Mouse (Mus musculus): Measurements from ENCODE around the gene Lhfp. TPM values are rescaled to one million over a fixed set of nuclear protein-coding genes. Genes with fewer than 3 reads are reported as not detected.
A peak's percentile ranks its signal among the peaks of the same experiment; 100 is the strongest.
"Not testable (repeated sequence)": the region's sequence is repeated elsewhere in the genome, so short reads cannot be mapped to it uniquely, and the experiment has no call there.

Lhfp gene
- polyA plus RNA-seq, 1 experiment = 48.2 TPM

- DNase-seq (ENCODE audit: low read depth) = peak; percentile 51
- TF ChIP-seq POLR2A (IDR thresholded peaks at IDR 0.05; ENCODE audit: borderline replicate concordance, extremely low read depth, insufficient read depth, insufficient read length, poor library complexity, severe bottlenecking) (no peak), CTCF (IDR thresholded peaks at IDR 0.05; ENCODE audit: borderline replicate concordance, extremely low read depth, insufficient read depth, insufficient read length) (peak; percentile 64; the same call in 1 of the 2 replicates)
These were observed 205.8 kb downstream of the Lhfp start for GRCm38 (mm10) chr3:53247102-53247501.

GRCm38 (mm10) chr3:53248158-53248874 lies 207.0 kb downstream of the Lhfp start:
- TF ChIP-seq CTCF (IDR thresholded peaks at IDR 0.05; ENCODE audit: borderline replicate concordance, extremely low read depth, insufficient read depth, insufficient read length) (no peak), POLR2A (IDR thresholded peaks at IDR 0.05; ENCODE audit: borderline replicate concordance, extremely low read depth, insufficient read depth, insufficient read length, poor library complexity, severe bottlenecking) (no peak)
- peak; percentile 28 for DNase-seq (ENCODE audit: low read depth)

- no peak for DNase-seq (ENCODE audit: low read depth)
- TF ChIP-seq POLR2A (IDR thresholded peaks at IDR 0.05; ENCODE audit: borderline replicate concordance, extremely low read depth, insufficient read depth, insufficient read length, poor library complexity, severe bottlenecking) = no peak
These were observed 211.2 kb downstream of the Lhfp start for GRCm38 (mm10) chr3:53252556-53252955.

GRCm38 (mm10) chr3:53253223-53253832 lies 212.0 kb downstream of the Lhfp start:
- DNase-seq (ENCODE audit: low read depth) = peak; percentile 61
- no peak for TF ChIP-seq POLR2A (IDR thresholded peaks at IDR 0.05; ENCODE audit: borderline replicate concordance, extremely low read depth, insufficient read depth, insufficient read length, poor library complexity, severe bottlenecking)
- no peak for TF ChIP-seq CTCF (IDR thresholded peaks at IDR 0.05; ENCODE audit: borderline replicate concordance, extremely low read depth, insufficient read depth, insufficient read length)

GRCm38 (mm10) chr3:53258657-53259158 lies 217.4 kb downstream of the Lhfp start:
- peak; percentile 38 for DNase-seq (ENCODE audit: low read depth)
- TF ChIP-seq CTCF (IDR thresholded peaks at IDR 0.05; ENCODE audit: borderline replicate concordance, extremely low read depth, insufficient read depth, insufficient read length) (no peak), POLR2A (IDR thresholded peaks at IDR 0.05; ENCODE audit: borderline replicate concordance, extremely low read depth, insufficient read depth, insufficient read length, poor library complexity, severe bottlenecking) (no peak)

GRCm38 (mm10) chr3:53266116-53266515 lies 224.8 kb downstream of the Lhfp start:
- TF ChIP-seq POLR2A (IDR thresholded peaks at IDR 0.05; ENCODE audit: borderline replicate concordance, extremely low read depth, insufficient read depth, insufficient read length, poor library complexity, severe bottlenecking) (no peak), CTCF (IDR thresholded peaks at IDR 0.05; ENCODE audit: borderline replicate concordance, extremely low read depth, insufficient read depth, insufficient read length) (no peak)
- DNase-seq (ENCODE audit: low read depth) = no peak

- DNase-seq (ENCODE audit: low read depth) = peak; percentile 56
- TF ChIP-seq POLR2A (IDR thresholded peaks at IDR 0.05; ENCODE audit: borderline replicate concordance, extremely low read depth, insufficient read depth, insufficient read length, poor library complexity, severe bottlenecking) = no peak
- no peak for TF ChIP-seq CTCF (IDR thresholded peaks at IDR 0.05; ENCODE audit: borderline replicate concordance, extremely low read depth, insufficient read depth, insufficient read length)
These were observed 225.7 kb downstream of the Lhfp start for GRCm38 (mm10) chr3:53267046-53267445.

- TF ChIP-seq CTCF (IDR thresholded peaks at IDR 0.05; ENCODE audit: borderline replicate concordance, extremely low read depth, insufficient read depth, insufficient read length) (no peak), POLR2A (IDR thresholded peaks at IDR 0.05; ENCODE audit: borderline replicate concordance, extremely low read depth, insufficient read depth, insufficient read length, poor library complexity, severe bottlenecking) (no peak)
- DNase-seq (ENCODE audit: low read depth) = no peak
These were observed 231.9 kb downstream of the Lhfp start for GRCm38 (mm10) chr3:53273220-53273619.

- DNase-seq (ENCODE audit: low read depth) = no peak
- no peak for TF ChIP-seq POLR2A (IDR thresholded peaks at IDR 0.05; ENCODE audit: borderline replicate concordance, extremely low read depth, insufficient read depth, insufficient read length, poor library complexity, severe bottlenecking)
These were observed 236.7 kb downstream of the Lhfp start for GRCm38 (mm10) chr3:53277993-53278392.

- not testable (repeated sequence) for DNase-seq (ENCODE audit: low read depth)
These were observed 240.7 kb downstream of the Lhfp start for GRCm38 (mm10) chr3:53282005-53282404.

- TF ChIP-seq POLR2A (IDR thresholded peaks at IDR 0.05; ENCODE audit: borderline replicate concordance, extremely low read depth, insufficient read depth, insufficient read length, poor library complexity, severe bottlenecking) = no peak
- no peak for TF ChIP-seq CTCF (IDR thresholded peaks at IDR 0.05; ENCODE audit: borderline replicate concordance, extremely low read depth, insufficient read depth, insufficient read length)
- no peak for DNase-seq (ENCODE audit: low read depth)
These were observed 242.7 kb downstream of the Lhfp start for GRCm38 (mm10) chr3:53284023-53284422.

GRCm38 (mm10) chr3:53284471-53285177 lies 243.3 kb downstream of the Lhfp start:
- DNase-seq (ENCODE audit: low read depth) = no peak
- no peak for TF ChIP-seq POLR2A (IDR thresholded peaks at IDR 0.05; ENCODE audit: borderline replicate concordance, extremely low read depth, insufficient read depth, insufficient read length, poor library complexity, severe bottlenecking)
- TF ChIP-seq CTCF (IDR thresholded peaks at IDR 0.05; ENCODE audit: borderline replicate concordance, extremely low read depth, insufficient read depth, insufficient read length) = no peak

All from brain, embryonic 14.5 days (tissue).